Mouse (Mus musculus) lung, postnatal 14 days (tissue): ENCODE results near the gene Gse1.

ENCODE experiments used
- DNase-seq: peaks from one replicate; pipeline ENCODE4 v3.0.0; 2021

Gse1 gene

DNA sequence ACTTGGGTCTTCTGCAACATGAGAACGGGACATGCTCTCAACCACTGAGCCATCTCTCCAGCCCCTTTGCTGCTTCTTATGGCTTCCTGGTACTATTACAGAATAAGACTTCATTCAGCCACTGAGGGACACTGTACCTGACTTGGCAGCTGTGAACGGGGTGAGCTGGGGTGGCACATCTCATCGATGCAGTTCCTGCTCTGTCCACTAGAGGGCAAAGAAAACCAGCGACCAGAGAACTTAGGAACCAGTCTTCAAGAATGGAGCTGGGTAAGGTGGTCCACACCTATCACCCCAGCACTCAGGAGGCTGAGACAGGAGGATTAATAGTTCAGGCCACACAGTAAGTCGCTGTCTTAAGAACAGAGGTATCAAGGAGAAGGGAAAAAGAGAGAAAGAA, 367.7 kb downstream of the Gse1 start:
- DNase-seq: peak; percentile 72

DNA sequence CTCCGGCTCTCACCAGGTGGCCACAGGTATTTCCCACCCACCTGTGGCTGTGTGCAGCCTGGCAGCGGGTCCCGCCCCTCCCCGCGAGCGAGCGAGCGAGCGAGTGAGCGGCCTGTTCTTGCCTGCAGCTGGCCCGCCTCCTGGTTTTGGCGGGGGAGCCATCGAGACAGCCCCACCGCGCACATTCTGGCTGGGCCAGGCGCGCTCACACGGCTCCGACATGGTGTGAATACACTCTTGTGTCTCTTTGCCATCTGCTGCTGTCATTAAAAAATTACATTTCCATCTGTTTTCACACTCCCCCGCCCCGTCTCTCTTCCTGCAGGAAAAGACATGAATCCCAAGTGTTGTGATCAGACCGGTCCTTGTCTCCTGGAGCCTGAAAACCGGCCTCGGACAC, 370.3 kb downstream of the Gse1 start:
- no peak for DNase-seq

DNA sequence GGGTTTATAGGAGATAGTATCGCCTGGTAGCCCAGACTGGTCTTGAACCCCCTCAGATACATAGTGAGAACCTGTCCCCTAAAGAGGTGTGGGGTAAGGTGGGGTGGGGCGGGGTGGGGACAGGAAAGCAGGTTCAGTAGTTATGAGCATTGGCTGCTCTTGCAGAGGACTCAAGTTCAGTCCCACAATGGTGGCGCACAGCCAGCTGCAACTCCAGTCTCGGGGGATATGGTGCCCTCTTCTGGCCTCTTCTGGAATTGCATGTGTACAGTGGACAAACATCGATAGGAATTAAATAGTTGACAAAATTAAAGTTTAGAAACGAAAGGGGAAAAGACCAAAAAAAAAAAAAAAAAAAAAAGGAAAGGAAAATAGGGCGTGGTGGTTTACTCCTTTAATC, 371.2 kb downstream of the Gse1 start:
- peak; percentile 91 for DNase-seq

DNA sequence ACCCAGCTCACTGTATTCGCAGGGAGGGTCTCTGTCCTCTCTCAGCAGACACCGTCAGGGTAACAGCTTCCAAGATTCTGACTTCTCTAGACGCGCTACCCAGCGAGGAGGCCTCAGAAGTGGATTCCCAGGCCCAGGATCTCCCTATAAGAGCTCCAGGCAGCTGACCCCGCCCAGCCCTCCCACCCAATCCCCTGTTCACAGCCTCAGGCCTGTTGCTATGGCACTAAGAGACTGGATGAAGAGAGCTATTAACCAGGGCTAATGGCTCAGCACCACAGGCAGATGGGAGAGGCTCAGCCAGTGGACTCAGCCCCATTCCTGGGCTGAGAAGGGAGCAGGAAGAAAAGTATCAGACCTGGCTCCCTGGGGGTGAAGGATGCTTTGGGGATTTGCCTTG, 374.4 kb downstream of the Gse1 start:
- DNase-seq: no peak

DNA sequence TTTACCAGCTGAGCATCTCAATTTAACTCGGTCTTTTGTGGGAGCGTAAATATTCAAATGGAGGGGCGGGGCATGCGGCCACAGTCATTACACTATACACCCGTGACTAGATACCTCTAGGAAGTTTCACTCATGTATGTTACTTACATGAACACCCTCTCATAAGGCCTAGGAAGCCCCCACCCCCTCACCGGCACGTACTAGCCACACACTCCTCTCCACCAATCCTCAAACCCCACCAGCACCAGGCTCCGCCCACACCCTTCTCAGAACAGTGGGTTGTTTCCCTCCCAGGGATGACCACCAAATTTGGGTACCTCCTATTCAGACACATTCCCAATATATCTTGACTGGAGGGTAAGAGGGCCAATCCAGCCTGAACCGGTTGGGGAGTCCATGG, 379.2 kb downstream of the Gse1 start:
- DNase-seq: no peak

DNA sequence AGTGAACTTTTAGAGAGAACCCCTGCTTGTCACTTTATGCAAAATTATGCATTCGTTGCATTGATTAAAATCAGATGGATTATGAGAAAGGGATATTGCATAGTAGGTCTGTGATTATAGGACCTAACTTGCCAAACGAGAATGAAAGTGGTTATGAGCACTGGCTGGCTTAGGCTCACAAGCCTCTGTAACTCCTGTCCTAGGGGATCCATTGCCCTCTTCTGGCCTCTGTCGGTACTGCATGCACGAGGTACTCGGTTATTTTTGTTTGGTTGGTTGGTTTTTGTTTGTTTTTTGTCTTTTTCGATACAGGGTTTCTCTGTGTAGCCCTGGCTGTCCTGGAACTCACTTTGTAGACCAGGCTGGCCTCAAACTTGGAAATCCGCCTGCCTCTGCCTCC, 379.6 kb downstream of the Gse1 start:
- peak; percentile 88 for DNase-seq

DNA sequence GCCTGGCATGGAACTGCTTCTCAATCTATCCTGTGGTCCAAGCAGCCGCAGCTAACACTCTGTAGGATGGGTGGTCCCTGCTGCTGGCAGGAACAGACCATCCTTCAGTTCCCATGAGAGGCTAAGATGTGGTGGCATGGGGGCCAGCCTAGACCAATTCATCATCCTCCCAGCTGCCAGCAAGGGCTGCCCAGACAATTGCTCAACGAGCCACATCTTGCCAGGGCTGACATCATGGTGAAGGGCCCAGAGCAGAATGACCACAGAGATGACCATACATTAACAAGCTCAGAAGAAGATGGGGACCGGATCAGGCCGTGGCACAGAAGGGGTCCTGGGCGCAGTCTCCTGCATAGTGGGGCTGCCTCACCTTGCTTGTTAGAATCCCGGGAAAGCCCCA, 382.6 kb downstream of the Gse1 start:
- no peak for DNase-seq

DNA sequence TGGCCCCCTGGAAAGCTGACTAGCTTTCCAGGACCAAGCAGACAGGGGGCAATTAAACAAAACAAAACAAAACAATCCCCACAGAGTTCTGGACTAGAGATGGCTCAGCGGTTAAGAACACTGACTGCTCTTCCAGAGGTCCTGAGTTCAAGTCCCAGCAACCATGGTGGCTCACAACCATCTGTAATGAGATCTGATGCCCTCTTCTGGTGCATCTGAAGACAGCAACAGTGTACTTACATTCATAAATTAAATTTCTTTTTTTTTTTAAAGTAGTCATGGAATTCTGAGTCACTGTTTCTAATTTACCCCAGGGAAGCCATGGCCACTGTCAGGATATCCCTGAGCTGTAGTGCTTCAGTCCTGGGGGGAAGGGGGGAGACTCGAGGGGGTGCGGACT, 386.2 kb downstream of the Gse1 start:
- no peak for DNase-seq

DNA sequence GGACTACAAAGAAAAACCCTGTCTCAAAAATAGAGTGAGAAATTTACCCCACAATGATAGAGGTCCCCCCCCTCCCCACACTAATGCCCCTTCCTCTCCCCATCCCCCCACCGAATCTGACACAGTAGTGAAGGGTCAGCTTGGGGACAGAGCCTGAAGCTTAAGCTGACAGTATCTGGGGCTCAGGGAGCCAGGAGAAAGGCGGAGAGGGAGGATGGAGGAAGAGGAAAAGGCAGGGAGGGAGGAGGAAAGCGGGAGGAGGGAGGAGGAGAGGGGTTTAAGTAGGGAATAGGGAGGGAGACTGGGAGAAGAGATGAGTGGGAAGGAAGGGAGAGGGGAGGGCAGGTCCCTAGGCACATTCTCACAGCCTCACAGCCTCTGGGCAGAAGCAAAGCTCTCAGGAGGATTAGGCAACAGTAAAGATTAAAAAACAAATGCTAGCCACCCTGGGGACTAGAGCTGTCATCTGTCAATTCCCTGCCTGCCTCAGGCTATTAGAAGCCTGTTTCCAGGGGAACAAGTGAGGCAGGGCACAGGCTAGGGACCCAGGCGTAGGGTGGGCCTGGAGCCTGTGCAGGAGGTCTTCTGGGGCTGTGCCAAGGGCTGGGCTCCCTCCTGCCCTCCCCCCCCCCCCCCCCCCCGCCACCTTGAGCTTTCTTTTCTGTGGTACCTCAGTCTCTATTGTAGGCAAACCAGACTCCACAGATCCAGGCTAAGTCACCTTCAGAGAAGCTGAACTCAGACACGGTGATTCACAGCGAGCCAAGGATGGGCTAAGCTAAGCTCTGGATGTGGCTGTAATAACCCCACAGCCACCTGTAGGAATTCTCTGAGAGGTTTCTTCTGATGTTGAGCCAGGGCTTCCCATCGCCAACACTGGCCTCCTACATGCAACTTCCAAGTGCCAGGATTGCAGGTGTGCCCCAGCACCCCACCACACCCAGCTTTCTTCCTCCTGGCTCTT, 388.7 kb downstream of the Gse1 start:
- no peak for DNase-seq

DNA sequence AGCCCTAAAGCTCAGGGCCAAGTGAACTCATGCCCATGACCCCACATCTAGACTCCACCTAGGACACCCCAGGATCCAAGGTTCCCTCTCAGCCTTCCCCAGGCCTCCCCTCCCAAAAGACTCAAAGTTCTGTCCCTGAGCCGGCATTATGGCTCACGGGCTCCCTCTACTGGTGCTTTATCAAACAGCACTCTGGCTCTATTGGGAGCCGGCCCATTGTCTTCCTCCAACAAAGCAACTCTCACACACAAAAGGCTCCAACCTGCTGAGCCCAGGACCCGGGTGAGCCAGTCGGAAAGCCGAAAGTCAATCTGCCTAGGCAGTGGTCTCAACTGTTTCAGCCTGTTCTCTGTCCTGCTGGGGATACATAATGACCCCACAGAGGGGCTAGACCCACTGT, 389.9 kb downstream of the Gse1 start:
- peak; percentile 79 for DNase-seq

DNA sequence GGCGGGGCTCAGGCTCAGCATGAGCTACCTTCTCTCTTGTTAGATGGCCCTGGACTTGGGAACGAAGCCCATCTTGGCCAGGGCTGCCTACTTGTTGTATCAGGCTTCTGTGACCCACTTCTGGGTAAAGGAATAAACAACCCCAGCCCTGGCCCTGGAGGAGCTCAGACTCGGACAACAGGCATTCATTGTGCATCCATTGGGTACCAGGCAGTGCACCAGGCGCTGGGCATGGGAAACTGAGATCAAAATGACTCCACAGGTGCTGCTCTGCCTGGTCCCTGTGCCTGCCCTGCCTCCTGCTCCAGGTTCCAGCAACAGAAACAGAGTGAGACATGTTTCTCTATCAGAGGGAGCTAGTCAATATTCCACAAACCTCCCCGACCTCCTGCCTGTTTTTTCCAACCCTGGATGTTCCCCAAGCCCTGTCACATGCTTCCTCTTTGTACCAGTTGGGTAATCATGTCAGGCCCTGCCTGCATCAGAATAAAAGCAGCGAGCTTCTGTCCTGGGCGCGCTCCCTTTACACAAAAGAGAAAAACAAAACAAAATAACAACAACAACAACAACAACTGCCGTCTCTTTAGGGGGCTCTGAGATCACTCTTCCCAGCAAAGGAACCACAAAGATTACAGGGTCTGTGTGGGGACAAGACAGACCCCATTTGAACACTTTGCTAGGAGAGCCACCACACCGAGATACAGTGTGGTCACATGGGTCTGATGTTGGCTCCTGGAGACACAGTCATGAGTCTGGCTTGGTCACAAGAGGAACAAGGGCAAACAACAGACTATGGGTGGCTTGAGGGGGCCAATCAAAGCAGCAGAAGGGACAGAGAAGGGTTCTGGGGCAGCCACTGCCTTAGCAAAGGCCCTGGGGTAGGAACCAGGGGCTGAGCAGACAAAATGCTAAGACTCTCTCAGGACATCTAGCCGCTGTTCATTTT, 391.3 kb downstream of the Gse1 start:
- peak; percentile 30 for DNase-seq

DNA sequence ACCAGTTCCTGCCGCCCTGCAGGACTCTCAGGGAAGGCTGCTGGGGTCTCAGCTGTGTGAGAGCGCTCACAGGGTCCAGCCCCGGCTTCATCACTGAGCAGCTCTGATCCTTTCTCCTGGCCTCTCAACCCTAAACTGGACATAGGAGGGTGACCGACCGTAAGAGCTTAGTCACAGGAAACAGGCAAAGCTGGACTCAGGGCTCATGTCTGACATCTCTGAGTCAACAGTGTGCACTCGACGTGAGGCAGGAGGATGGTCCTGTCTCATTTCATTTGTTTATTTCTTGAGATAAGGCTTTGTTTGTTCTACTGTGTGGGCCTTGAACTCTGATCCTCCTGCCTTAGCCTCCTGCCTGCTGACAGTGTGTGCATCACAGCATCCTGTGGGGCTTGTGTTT, 392.2 kb downstream of the Gse1 start:
- no peak for DNase-seq

DNA sequence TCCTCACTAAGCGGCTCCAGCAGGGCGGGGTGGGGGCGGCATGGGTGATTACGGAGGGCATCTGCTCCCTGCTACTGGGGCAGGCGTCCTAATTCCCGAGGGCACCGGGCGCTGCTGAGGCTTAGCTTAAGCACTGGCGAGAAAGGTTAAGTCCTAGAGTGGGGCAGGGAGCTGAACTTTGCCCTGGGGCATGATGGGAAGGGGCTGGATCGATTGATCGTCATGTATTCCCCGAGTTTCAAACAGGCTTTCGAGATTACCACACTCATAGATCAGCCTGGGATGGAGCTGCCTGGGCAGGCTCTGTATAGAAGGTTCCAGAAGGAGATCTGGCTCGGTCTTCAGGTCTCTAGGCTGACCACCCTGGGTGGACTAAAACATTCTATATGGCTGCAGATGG, 393.9 kb downstream of the Gse1 start:
- DNase-seq: no peak

DNA sequence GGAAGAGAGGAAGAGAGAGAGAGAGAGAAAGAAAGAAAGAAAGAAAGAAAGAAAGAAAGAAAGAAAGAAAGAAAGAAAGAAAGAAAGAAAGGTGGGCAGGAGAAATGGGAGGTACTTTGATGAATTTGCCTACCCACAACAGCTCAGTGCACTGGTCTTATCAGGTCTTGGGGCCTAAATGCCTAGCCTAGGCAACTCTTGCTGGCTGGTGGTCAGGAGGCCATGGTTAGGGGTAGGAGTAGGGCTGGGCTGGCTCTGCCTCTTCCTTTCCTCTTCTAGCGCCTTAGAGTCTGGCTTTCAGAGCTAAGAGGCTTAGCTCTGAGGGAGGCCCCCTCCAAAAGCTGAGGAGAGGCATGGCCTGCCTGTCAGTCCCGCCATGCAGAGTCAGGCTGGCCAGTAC, 395.4 kb downstream of the Gse1 start:
- no peak for DNase-seq

DNA sequence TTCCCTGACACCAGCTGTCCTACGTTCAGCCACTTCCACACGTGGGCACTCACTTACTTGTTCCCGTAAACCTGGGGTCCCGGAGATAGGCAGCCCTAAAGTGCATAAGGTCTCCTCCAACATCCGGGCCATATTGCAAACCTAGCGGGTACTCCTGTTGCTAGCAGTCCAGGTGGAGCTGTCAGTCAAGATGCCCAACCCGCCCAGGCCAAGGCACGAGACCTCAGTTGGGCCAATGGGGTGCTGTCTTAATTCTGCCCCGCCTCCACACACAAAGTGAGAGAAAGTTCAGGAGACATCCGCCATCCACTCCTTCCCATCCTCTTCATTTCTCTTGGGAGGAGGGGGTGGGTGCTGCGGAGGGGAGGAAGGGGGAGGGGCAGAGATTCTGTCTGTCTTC, 398.2 kb downstream of the Gse1 start:
- no peak for DNase-seq

DNA sequence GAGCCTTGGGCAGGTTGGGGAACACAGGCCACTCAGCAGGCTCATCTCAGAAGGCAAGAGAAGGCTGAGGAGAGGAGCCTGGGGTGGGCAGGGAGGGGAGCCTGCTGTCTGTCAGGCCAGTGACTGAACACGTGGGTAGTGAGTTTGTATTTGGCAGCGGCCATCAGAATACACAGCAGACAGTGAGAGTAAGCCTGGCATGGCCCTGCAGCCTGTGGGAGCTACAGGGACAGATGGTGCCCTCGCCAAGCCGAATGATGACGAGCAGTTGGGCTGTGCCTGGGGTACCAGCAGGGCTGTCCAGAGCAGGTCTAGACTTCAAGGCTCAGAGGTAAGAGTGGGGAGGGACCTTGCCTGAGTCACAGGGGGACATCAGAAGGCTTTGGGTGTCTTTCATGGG, 399.0 kb downstream of the Gse1 start:
- DNase-seq: no peak

DNA sequence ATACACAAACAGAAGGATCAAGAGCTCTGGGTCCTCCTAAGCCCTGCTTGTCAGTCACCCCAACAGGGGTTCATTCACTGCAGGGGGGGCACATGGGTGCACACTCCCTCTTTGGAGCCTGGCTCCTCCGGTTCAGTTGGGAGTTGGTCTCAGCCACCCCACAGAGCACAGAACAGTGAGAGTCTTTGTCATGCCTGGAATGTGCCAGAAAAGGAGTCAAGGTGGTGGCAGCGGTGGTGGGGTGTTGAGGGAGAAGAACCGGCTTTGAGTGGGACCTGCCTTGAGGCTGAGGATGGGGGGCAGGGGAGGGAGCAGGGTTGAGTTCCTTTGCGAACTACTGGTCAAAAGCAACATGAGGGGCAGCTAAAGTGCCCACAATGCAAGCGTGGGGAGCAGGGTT, 401.8 kb downstream of the Gse1 start:
- DNase-seq: no peak

DNA sequence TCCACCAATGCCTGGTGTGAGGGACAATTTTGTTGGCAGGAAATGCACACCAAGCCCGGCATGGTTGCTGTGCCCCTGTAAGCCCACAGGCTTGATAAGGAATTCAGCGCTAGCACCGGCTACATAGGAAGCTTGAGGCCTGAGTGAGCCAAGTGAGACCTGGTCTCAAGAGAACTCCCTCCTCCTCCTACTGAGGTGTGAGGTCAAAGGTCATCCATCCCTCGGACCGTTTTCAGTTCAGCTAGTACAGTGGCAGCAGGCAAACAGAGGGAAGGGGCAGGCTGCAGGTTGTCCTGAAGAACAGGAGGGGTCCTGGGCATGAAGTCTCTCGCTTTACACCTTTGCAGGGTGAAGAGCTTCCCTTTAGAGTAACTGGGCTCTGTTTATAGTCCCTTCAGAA, 402.6 kb downstream of the Gse1 start:
- DNase-seq: no peak
